Mouse (Mus musculus) ES-Bruce4 (cell line): ENCODE measurements around the gene Nup188. TPM values are rescaled to one million over a fixed set of nuclear protein-coding genes. Genes with fewer than 3 reads are reported as not detected.
A peak's percentile ranks its signal among the peaks of the same experiment; 100 is the strongest.

Source experiments
- H3K27ac ChIP-seq: 2 replicates; pipeline ENCODE4 v1.5.1; 2012; ENCODE audit warnings: low read length, inconsistent platforms; ENCODE audit not compliant: insufficient read depth
- H3K27me3 ChIP-seq: 2 replicates; pipeline ENCODE4 v1.6.1; 2012; ENCODE audit warnings: mild to moderate bottlenecking, low read length, inconsistent platforms; ENCODE audit not compliant: control insufficient read depth, poor library complexity, insufficient read depth, severe bottlenecking
- H3K36me3 ChIP-seq: 2 replicates; pipeline ENCODE4 v1.6.1; 2012; ENCODE audit warnings: inconsistent platforms, mild to moderate bottlenecking, low read length, moderate library complexity; ENCODE audit not compliant: control insufficient read depth, poor library complexity, insufficient read depth, severe bottlenecking
- H3K4me1 ChIP-seq: one replicate; pipeline ENCODE4 v1.8.1; 2011; ENCODE audit warnings: low read length; ENCODE audit not compliant: control insufficient read depth, insufficient read depth
- H3K4me3 ChIP-seq: 2 replicates; pipeline ENCODE4 v1.5.1; 2011; ENCODE audit warnings: low read depth, mild to moderate bottlenecking, low read length
- H3K9ac ChIP-seq: 2 replicates; pipeline ENCODE4 v1.6.1; 2012; ENCODE audit warnings: low read depth, mild to moderate bottlenecking, inconsistent platforms; ENCODE audit not compliant: poor library complexity, severe bottlenecking
- H3K9me3 ChIP-seq: replicated peaks from 2 replicates; pipeline ENCODE4 v1.6.1; 2012; ENCODE audit warnings: mild to moderate bottlenecking, low read length, inconsistent platforms; ENCODE audit not compliant: control insufficient read depth, poor library complexity, insufficient read depth, severe bottlenecking
- CTCF ChIP-seq: IDR thresholded peaks from one replicate; pipeline ENCODE4 v1.8.1; 2011; ENCODE audit warnings: low read depth, low read length
- EP300 ChIP-seq: IDR thresholded peaks from 2 replicates; pipeline ENCODE4 v1.6.1; 2011; ENCODE audit warnings: low read depth, low read length; ENCODE audit not compliant: insufficient read depth
- POLR2A ChIP-seq: IDR thresholded peaks from one replicate; pipeline ENCODE4 v1.8.1; 2011; ENCODE audit warnings: low read length; ENCODE audit not compliant: insufficient read depth
- polyA plus RNA-seq: library from polyadenylated mRNA; stranded (reverse); fragments of >200 nt; gene quantifications from 2 replicates; pipeline ENCODE4 v1.2.4, GENCODE M21; 2011; ENCODE audit warnings: low read depth; ENCODE audit not compliant: missing spikeins, insufficient read depth, insufficient read length

The Nup188 gene
- polyA plus RNA-seq, 1 experiment: 138 TPM

GRCm38 (mm10) chr2:30247681-30248080 lies 38.5 kb upstream of the Nup188 start:
- Histone ChIP-seq H3K4me3 (no peak overlapping the region), H3K27ac (no peak overlapping the region), H3K36me3 (no peaks in the 10 kb centered on the region), H3K9ac (no peak overlapping the region), H3K9me3 (no peaks in the 10 kb centered on the region), H3K4me1 (peaks cover 2% of the 10 kb centered on the region), H3K27me3 (no peaks in the 10 kb centered on the region)
- no peak for TF ChIP-seq EP300
- no peak for TF ChIP-seq CTCF
- no peak for TF ChIP-seq POLR2A

DNA sequence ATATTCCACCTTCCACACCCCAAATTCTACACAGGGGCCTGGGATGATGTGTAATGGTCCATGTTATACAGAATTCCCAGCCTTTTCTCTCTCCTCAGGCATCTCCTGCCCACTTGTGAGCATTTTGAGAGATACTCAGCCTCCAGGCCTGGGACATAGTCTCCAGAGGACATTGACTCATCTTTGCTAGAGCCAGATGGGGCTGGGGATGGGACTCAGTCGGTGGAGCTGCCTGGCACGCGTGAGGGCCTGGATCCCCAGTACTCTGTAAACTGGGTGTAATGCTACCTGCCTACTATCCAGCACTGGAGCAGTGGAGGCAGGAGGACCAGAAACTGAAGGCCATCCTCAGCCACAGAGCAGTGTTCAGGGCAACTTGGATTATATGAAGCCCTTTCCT lies 37.0 kb upstream of the Nup188 start:
- Histone ChIP-seq H3K9ac (no peak overlapping the region), H3K36me3 (no peaks in the 10 kb centered on the region), H3K27ac (no peak overlapping the region), H3K27me3 (no peaks in the 10 kb centered on the region), H3K9me3 (no peaks in the 10 kb centered on the region), H3K4me3 (no peak overlapping the region), H3K4me1 (peaks cover 4% of the 10 kb centered on the region)
- no peak for TF ChIP-seq EP300
- no peak for TF ChIP-seq CTCF
- no peak for TF ChIP-seq POLR2A

- H3K9me3 ChIP-seq: no peaks in the 10 kb centered on the region
- 0 out of 2 replicates have a peak, but pooled peaks cover 3% of the 10 kb centered on the region for H3K36me3 ChIP-seq
- peaks cover 4% of the 10 kb centered on the region for H3K4me1 ChIP-seq
- no peak overlapping the region for H3K4me3 ChIP-seq
- TF ChIP-seq EP300: no peak
- no peak for TF ChIP-seq CTCF
- no peak for TF ChIP-seq POLR2A
- H3K9ac ChIP-seq: no peak overlapping the region
- H3K27ac ChIP-seq: 0 out of 2 replicates have a peak overlapping the region, but pooled peaks have one; percentile 1
- no peaks in the 10 kb centered on the region for H3K27me3 ChIP-seq
Measured at GRCm38 (mm10) chr2:30250166-30251128, 35.8 kb upstream of the Nup188 start.

DNA sequence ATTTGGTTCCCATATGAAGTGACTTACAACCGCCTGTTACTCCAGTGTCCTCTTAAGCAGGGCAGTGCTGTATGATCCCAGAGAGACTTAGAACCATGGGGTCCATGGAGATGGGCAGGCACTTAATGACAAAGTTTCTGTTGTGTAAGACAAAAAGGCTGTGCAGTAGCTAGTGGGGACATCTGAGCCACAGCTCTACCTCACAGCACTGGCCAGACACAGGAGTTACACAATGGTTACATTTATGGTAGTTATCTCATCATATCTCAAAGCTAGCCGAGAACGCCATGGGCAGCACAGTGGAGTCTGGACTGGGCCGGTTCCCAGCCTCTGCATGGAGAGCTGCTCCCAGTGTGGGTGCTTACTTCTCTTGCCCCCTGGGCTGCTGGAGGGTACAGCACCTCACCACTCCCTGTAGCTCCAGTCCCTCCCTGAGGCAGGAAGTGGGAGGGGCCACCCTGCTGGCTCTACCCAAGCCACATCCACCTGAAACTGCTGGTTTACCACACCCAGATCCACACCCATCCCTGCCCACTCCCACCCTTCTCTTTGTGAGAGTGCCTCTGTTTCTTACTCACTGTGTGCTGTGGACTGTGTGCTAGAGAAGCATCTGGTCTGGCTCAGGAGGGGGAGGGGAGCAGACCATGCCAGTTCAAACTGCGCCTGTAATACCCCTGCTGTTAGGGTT lies 34.6 kb upstream of the Nup188 start:
- TF ChIP-seq POLR2A (no peak), CTCF (no peak), EP300 (peak; percentile 81)
- Histone ChIP-seq H3K9me3 (no peaks in the 10 kb centered on the region), H3K4me3 (no peak overlapping the region), H3K9ac (no peak overlapping the region), H3K27ac (peak overlapping the region; percentile 76), H3K36me3 (0 out of 2 replicates have a peak, but pooled peaks cover 3% of the 10 kb centered on the region), H3K4me1 (peaks cover 4% of the 10 kb centered on the region), H3K27me3 (no peaks in the 10 kb centered on the region)

DNA sequence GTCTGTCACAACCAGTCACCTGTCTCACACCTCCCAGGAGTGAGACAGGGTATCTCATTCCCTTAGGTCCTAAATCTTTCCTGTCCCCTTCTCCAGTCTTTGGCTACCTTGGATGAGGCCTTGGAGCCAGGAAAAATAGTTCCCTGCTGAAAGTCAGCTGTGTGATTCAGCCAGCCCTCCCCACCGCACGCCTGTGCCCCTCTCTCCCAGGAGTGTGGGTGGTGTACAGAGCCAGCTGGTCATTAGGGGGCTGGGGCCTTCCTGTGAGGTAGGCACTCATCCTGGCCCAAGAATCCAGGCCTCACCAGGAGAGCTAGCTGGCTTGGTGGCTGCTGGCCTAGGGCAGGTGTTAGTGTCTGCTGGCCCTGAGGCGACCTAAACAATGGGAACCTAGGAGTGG lies 33.7 kb upstream of the Nup188 start:
- Histone ChIP-seq H3K4me1 (peaks cover 4% of the 10 kb centered on the region), H3K27me3 (no peaks in the 10 kb centered on the region), H3K27ac (peak overlapping the region; percentile 76), H3K4me3 (no peak overlapping the region), H3K9me3 (no peaks in the 10 kb centered on the region), H3K36me3 (peaks cover 6% of the 10 kb centered on the region; the same call in 1 of the 2 replicates), H3K9ac (no peak overlapping the region)
- no peak for TF ChIP-seq EP300
- TF ChIP-seq CTCF: no peak
- no peak for TF ChIP-seq POLR2A

DNA sequence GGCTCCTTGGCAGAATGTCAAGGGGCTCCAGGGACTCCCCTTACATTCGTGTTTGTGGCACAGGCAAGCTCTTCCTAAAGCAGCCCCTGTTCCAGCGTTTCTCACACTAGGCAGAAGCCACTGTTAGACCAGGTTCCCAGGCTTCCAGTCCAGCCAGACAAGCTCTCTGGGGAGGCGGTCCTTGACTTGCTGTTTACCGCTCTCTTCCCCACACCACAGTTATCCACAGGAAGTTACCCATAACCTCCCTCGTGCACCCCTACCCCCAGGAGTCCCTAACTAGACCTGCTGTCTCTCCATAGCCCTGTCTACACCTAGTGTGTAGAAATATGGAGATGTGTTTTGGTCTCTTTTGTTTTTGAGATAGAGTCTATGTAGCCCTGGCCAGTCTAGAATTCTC lies 32.4 kb upstream of the Nup188 start:
- TF ChIP-seq EP300 (no peak), CTCF (no peak), POLR2A (no peak)
- Histone ChIP-seq H3K4me1 (peaks cover 6% of the 10 kb centered on the region), H3K9me3 (no peaks in the 10 kb centered on the region), H3K4me3 (no peak overlapping the region), H3K27me3 (no peaks in the 10 kb centered on the region), H3K27ac (no peak overlapping the region), H3K36me3 (peaks cover 6% of the 10 kb centered on the region; the same call in 1 of the 2 replicates), H3K9ac (no peak overlapping the region)
